Mouse (Mus musculus): ENCODE results near the gene Vgll4. TPM values are rescaled to one million over a fixed set of nuclear protein-coding genes. Genes with fewer than 3 reads are reported as not detected.

Gene Vgll4
- total and polyA plus RNA-seq, 3 experiments, result 34.6 to 73.7 (median 37.3) TPM

DNA sequence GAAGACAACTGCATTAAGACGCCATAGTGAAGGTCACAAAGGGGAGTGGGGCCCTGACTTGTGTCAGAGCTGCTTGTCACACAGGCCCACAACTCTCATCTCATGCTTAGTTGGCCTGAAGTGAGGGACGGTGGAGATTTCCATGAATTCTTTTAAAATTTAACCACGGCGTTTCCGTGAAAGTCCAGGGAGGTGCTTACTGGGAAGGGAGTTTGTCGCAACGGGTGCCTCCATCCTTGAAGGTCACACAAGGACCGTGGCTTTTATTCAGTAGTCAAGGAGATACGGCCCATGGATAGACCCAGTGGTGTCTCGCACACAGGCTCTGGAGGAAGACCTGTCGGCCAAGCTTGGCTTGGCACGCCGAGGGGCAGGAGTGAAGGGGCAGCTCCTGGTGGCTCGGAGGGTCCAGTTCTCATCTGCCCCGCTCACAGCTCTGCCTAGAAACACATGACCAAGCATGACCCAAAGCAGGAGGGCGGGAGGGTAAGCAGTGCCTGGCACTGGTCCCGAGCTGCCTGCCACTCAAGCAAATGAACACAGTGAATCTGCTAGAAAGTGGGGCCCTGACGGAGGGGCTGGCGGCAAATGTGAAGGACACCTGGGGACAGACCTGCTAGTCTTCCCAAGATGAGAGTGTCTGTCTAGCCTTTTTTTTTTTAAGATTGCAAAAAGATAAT, 90.8 kb downstream of the Vgll4 start:
- Histone ChIP-seq H3K36me3 (replicated peaks in 1 of 2; ENCODE audit: control insufficient read depth in 1 of 2, insufficient read depth in 1 of 2, low read length in 1 of 2) (peaks cover 10 to 73% of the 10 kb centered on the region in 2 experiments), H3K27me3 (replicated peaks) (no peaks in the 10 kb centered on the region), H3K27ac (ENCODE audit: insufficient read depth, low read depth) (no peak overlapping the region), H3K4me1 (ENCODE audit: control insufficient read depth in 1 of 2, insufficient read depth in 2 of 2) (peaks cover 26 to 91% of the 10 kb centered on the region in 2 experiments), H3K4me2 (ENCODE audit: insufficient read depth, low read depth, poor library complexity, severe bottlenecking) (no peak overlapping the region), H3K9me3 (replicated peaks; ENCODE audit: low read length) (no peaks in the 10 kb centered on the region), H3K79me2 (replicated peaks; ENCODE audit: control insufficient read depth, extremely low read depth, insufficient read depth, poor library complexity, severe bottlenecking) (peaks cover 58% of the 10 kb centered on the region), H3K4me3 (replicated peaks in 1 of 3; ENCODE audit: low read depth in 2 of 3, low read length in 2 of 3, poor library complexity in 1 of 3) (no peak overlapping the region), H3K9ac (ENCODE audit: insufficient read depth, low read depth) (no peak overlapping the region)
- in situ Hi-C loops (cut with MboI; ENCODE audit: low pct_ligation_motif_present, low pct_unique_long_range_greater_than_20kb, low sequenced_read_pairs), result no loop called here
- TF ChIP-seq MXI1 (IDR thresholded peaks at IDR 0.05; ENCODE audit: low read depth, low read length) (no peak), MAFK (IDR thresholded peaks at IDR 0.05; ENCODE audit: insufficient replicate concordance, low read length) (no peak), NRF1 (IDR thresholded peaks at IDR 0.05; ENCODE audit: low read depth, low read length) (no peak), IRF4 (IDR thresholded peaks at IDR 0.05; ENCODE audit: low read depth, low read length) (no peak), KAT2A (IDR thresholded peaks at IDR 0.05; ENCODE audit: insufficient replicate concordance, low read length) (no peak), E2F4 (IDR thresholded peaks at IDR 0.05; ENCODE audit: insufficient replicate concordance, low read depth, low read length) (no peak), PAX5 (IDR thresholded peaks at IDR 0.05; ENCODE audit: low read length) (no peak), RAD21 (IDR thresholded peaks at IDR 0.05; ENCODE audit: low read depth, low read length) (no peak), USF2 (conservative IDR thresholded peaks at IDR 0.05; ENCODE audit: low read depth, low read length) (no peak), ZKSCAN1 (IDR thresholded peaks at IDR 0.05; ENCODE audit: borderline replicate concordance, low read depth, low read length) (no peak)
- dilution Hi-C loops (cut with MboI; ENCODE audit: extremely low pct_ligation_motif_present, extremely low pct_unique_long_range_greater_than_20kb, low sequenced_read_pairs), result no loop called here
- DNase-seq (ENCODE audit: extremely low read depth), result no peak

DNA sequence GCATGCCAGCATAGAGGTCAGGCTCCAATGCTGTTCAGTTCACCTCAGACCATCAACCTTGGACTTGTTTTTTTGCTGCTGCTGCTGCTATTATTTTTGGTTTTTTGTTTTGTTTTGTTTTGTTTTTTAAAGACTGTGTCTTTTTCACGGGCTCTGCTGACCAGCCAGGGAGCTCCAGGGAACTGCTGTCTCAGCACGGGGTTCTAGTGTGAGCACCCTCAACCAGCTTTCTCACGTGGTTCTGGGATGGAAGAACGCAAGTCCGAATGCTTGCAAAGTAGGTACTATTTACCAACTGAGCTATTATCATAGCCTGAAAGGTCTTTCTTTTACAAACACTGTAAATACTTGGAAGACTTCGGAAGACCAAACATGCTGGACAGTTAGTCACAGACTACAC, 93.2 kb downstream of the Vgll4 start:
- no peak overlapping the region for H3K27ac ChIP-seq (ENCODE audit: insufficient read depth, low read depth)
- no peak overlapping the region for H3K4me2 ChIP-seq (ENCODE audit: insufficient read depth, low read depth, poor library complexity, severe bottlenecking)
- in situ Hi-C loops (cut with MboI; ENCODE audit: low pct_ligation_motif_present, low pct_unique_long_range_greater_than_20kb, low sequenced_read_pairs) (no loop called here), dilution Hi-C loops (cut with MboI; ENCODE audit: extremely low pct_ligation_motif_present, extremely low pct_unique_long_range_greater_than_20kb, low sequenced_read_pairs) (no loop called here)
- TF ChIP-seq JUN (IDR thresholded peaks at IDR 0.05; ENCODE audit: insufficient read depth, low read depth, low read length) (no peak), SIN3A (IDR thresholded peaks at IDR 0.05; ENCODE audit: low read length) (no peak), TBP (conservative IDR thresholded peaks at IDR 0.05; ENCODE audit: low read depth, low read length) (no peak), EP300 (IDR thresholded peaks at IDR 0.05; ENCODE audit: low read length) (no peak), RCOR1 (conservative IDR thresholded peaks at IDR 0.05; ENCODE audit: low read depth, low read length) (no peak), MYC (IDR thresholded peaks at IDR 0.05; ENCODE audit: low read depth, low read length) (no peak), ZC3H11A (IDR thresholded peaks at IDR 0.05; ENCODE audit: low read depth, low read length) (no peak), SMC3 (IDR thresholded peaks at IDR 0.05; ENCODE audit: low read depth, low read length) (no peak), E2F4 (IDR thresholded peaks at IDR 0.05; ENCODE audit: insufficient replicate concordance, low read depth, low read length) (no peak)
- no peak overlapping the region for H3K4me3 ChIP-seq (replicated peaks in 1 of 3; ENCODE audit: low read depth in 2 of 3, low read length in 2 of 3, poor library complexity in 1 of 3)
- H3K79me2 ChIP-seq (replicated peaks; ENCODE audit: control insufficient read depth, extremely low read depth, insufficient read depth, poor library complexity, severe bottlenecking), result peaks cover 57% of the 10 kb centered on the region
- H3K36me3 ChIP-seq (replicated peaks in 1 of 2; ENCODE audit: control insufficient read depth in 1 of 2, insufficient read depth in 1 of 2, low read length in 1 of 2), result peaks cover 10 to 73% of the 10 kb centered on the region in 2 experiments
- H3K4me1 ChIP-seq (ENCODE audit: control insufficient read depth in 1 of 2, insufficient read depth in 2 of 2), result peaks cover 22 to 89% of the 10 kb centered on the region in 2 experiments
- H3K9ac ChIP-seq (ENCODE audit: insufficient read depth, low read depth), result no peak overlapping the region
- no peaks in the 10 kb centered on the region for H3K9me3 ChIP-seq (replicated peaks; ENCODE audit: low read length)
- no peak for DNase-seq (ENCODE audit: extremely low read depth)
- H3K27me3 ChIP-seq (replicated peaks), result no peaks in the 10 kb centered on the region

All from CH12.LX (cell line).